Mouse (Mus musculus): ENCODE data around the gene 9830107B12Rik. TPM values are rescaled to one million over a fixed set of nuclear protein-coding genes. Genes with fewer than 3 reads are reported as not detected.
A peak's percentile ranks its signal among the peaks of the same experiment; 100 is the strongest.
"Not testable (repeated sequence)": the region's sequence is repeated elsewhere in the genome, so short reads cannot be mapped to it uniquely, and the experiment has no call there.

The 9830107B12Rik gene
- not detected for total RNA-seq (2018; cell fraction: chromatin; rRNA removed)
- total RNA-seq (2018; cell fraction: cytosol; rRNA removed) = under 1 TPM in 2 of 26 experiments, not detected in 24; 0.05 to 0.06 TPM
- total RNA-seq (2018; cell fraction: nucleus; rRNA removed) = not detected
- polyA plus RNA-seq (2018) = 0.14 TPM in 1 of 3 replicates, not detected in the others

- 62% methylated on average over 3 of the region's 3 CpGs for WGBS (ENCODE audit: missing documents)
- Histone ChIP-seq H3K36me3 (ENCODE audit: inconsistent target) (no peaks in the 10 kb centered on the region), H3K4me3 (ENCODE audit: inconsistent target) (no peak within 1 kb of the TSS), H3K27ac (no peak within 1 kb of the TSS), H3K79me2 (ENCODE audit: inconsistent target) (no peaks in the 10 kb centered on the region)
Measured at GRCm38 (mm10) chr17:48146120-48146519, at the start of gene 9830107B12Rik. 9830107B12Rik (minus strand) TSS chr17:48146268.

- no peaks in the 10 kb centered on the region for H3K79me2 ChIP-seq (ENCODE audit: inconsistent target)
- no peak overlapping the region for H3K27ac ChIP-seq
- WGBS (ENCODE audit: missing documents) = 88% methylated on average over 2 of the region's 2 CpGs
- H3K36me3 ChIP-seq (ENCODE audit: inconsistent target) = no peaks in the 10 kb centered on the region
- H3K4me3 ChIP-seq (ENCODE audit: inconsistent target) = no peak overlapping the region
Measured at GRCm38 (mm10) chr17:48192366-48192765, 46.3 kb upstream of the 9830107B12Rik start.

GRCm38 (mm10) chr17:48185252-48185651, 39.2 kb upstream of the 9830107B12Rik start:
- WGBS (ENCODE audit: missing documents) = 9% methylated on average over 5 of the region's 5 CpGs
- H3K4me3 ChIP-seq (ENCODE audit: inconsistent target) = no peak overlapping the region
- no peaks in the 10 kb centered on the region for H3K36me3 ChIP-seq (ENCODE audit: inconsistent target)
- no peaks in the 10 kb centered on the region for H3K79me2 ChIP-seq (ENCODE audit: inconsistent target)
- no peak overlapping the region for H3K27ac ChIP-seq

DNA sequence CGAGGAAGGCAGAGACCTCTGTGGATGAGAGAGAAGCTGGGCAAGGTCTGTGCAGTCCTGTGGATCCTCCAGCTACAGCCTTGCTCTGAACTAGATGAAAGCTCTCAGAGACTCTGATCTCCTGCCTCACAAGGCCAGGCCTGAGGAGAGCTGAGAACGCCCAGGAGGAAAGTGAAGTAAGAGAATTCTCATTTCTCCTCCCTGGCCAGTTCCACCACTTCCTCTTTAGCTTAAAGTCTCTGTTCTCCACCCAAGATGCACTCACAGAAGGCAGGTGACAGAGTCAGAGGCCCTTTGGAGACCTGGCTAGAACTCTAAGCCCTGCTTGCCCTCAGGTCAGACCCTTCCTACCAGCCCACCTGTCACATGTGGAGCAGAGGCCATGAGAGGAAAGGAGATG, 21.0 kb upstream of the 9830107B12Rik start, which contains the start of gene A530064D06Rik:
A530064D06Rik (minus strand) TSS at position 173 of the 400 bp plus-strand sequence.
- WGBS (ENCODE audit: missing documents) = 20% methylated on average over 1 of the region's 2 CpGs
- peak within 1 kb of the TSS; percentile 61 for H3K27ac ChIP-seq
- H3K36me3 ChIP-seq (ENCODE audit: inconsistent target); H3K79me2 ChIP-seq (ENCODE audit: inconsistent target); H3K4me3 ChIP-seq (ENCODE audit: inconsistent target): not testable (repeated sequence)

DNA sequence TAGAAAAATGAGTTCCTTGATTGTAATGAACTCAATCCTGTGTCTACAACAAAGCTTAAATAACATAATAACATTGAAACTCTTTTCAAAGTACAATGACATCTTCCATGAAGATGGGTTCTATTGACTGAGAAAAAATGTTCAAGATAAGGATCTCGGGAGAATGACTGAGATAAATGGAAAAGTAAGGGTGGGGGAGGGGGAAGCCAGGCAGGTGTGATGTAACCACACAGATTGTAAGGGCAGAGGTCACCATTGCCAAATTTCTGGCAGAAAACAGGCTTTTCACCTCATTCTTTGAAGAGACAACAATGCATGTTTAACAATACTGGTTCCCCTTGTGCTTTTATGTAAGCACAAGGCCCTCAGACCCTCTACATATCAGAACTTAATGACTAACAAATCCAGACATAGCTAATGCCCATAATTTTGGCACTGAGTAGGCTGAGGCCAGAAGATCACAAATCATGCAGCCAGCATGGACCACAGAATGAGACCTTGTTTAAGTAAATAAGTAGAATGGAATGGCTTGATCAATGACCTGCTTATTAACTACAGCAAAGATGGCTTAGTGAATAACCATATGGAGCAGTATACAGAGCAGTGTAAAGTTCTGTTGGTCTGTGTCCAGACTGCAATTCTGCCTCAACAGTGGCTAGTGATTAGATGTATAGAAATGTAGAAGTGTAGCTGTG, 11.5 kb upstream of the 9830107B12Rik start:
- WGBS (ENCODE audit: missing documents) = 78% methylated on average over 1 of the region's 1 CpGs
- no peaks in the 10 kb centered on the region for H3K79me2 ChIP-seq (ENCODE audit: inconsistent target)
- no peaks in the 10 kb centered on the region for H3K36me3 ChIP-seq (ENCODE audit: inconsistent target)
- H3K4me3 ChIP-seq (ENCODE audit: inconsistent target) = no peak overlapping the region
- no peak overlapping the region for H3K27ac ChIP-seq

DNA sequence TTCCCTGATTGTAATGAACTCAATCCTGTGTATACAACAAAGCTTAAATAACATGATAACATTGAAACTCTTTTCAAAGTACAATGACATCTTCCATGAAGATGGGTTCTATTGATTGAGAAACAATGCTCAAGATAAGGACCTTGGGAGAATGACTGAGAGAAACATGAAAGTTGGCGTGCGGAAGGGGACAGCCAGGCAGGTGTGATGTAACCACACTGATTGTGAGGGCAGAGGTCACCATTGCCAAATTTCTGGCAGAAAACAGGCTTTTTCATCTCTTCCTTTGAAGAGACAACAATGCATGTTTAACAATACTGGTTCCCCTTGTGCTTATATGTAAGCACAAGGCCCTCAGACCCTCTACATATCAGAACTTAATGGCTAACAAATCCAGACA, 13.3 kb downstream of the 9830107B12Rik start:
- WGBS (ENCODE audit: missing documents) = 90% methylated on average over 2 of the region's 2 CpGs
- H3K4me3 ChIP-seq (ENCODE audit: inconsistent target) = no peak overlapping the region

GRCm38 (mm10) chr17:48120456-48120855, 25.6 kb downstream of the 9830107B12Rik start:
- no peaks in the 10 kb centered on the region for H3K36me3 ChIP-seq (ENCODE audit: inconsistent target)
- H3K79me2 ChIP-seq (ENCODE audit: inconsistent target) = no peaks in the 10 kb centered on the region
- 96% methylated on average over 20 of the region's 20 CpGs for WGBS (ENCODE audit: missing documents)
- H3K4me3 ChIP-seq (ENCODE audit: inconsistent target) = no peak overlapping the region
- no peak overlapping the region for H3K27ac ChIP-seq

More for the DNA sequence above, 13.3 kb downstream of the 9830107B12Rik start:
- Histone ChIP-seq H3K79me2 (ENCODE audit: inconsistent target) (no peaks in the 10 kb centered on the region), H3K27ac (no peak overlapping the region), H3K36me3 (ENCODE audit: inconsistent target) (no peaks in the 10 kb centered on the region)

GRCm38 (mm10) chr17:48119656-48120055, 26.4 kb downstream of the 9830107B12Rik start:
- Histone ChIP-seq H3K79me2 (ENCODE audit: inconsistent target) (no peaks in the 10 kb centered on the region), H3K4me3 (ENCODE audit: inconsistent target) (no peak overlapping the region), H3K36me3 (ENCODE audit: inconsistent target) (no peaks in the 10 kb centered on the region), H3K27ac (no peak overlapping the region)
- WGBS (ENCODE audit: missing documents) = 25% methylated on average over 3 of the region's 3 CpGs

- 0% methylated on average over 1 of the region's 1 CpGs for WGBS (ENCODE audit: missing documents)
Measured at GRCm38 (mm10) chr17:48118570-48118969, 27.5 kb downstream of the 9830107B12Rik start.

GRCm38 (mm10) chr17:48110547-48111287, 35.4 kb downstream of the 9830107B12Rik start:
- H3K4me3 ChIP-seq (ENCODE audit: inconsistent target) = no peak overlapping the region
- no peak overlapping the region for H3K27ac ChIP-seq
- WGBS (ENCODE audit: missing documents) = 52% methylated on average over 8 of the region's 8 CpGs
- no peaks in the 10 kb centered on the region for H3K79me2 ChIP-seq (ENCODE audit: inconsistent target)
- no peaks in the 10 kb centered on the region for H3K36me3 ChIP-seq (ENCODE audit: inconsistent target)

More at GRCm38 (mm10) chr17:48118570-48118969, 27.5 kb downstream of the 9830107B12Rik start:
- no peaks in the 10 kb centered on the region for H3K79me2 ChIP-seq (ENCODE audit: inconsistent target)
- no peak overlapping the region for H3K4me3 ChIP-seq (ENCODE audit: inconsistent target)
- no peaks in the 10 kb centered on the region for H3K36me3 ChIP-seq (ENCODE audit: inconsistent target)
- H3K27ac ChIP-seq = no peak overlapping the region

- WGBS (ENCODE audit: missing documents) = 97% methylated on average over 3 of the region's 3 CpGs
- Histone ChIP-seq H3K36me3 (ENCODE audit: inconsistent target) (no peaks in the 10 kb centered on the region), H3K27ac (no peak overlapping the region), H3K4me3 (ENCODE audit: inconsistent target) (no peak overlapping the region), H3K79me2 (ENCODE audit: inconsistent target) (no peaks in the 10 kb centered on the region)
Measured at GRCm38 (mm10) chr17:48108520-48108919, 37.5 kb downstream of the 9830107B12Rik start.

DNA sequence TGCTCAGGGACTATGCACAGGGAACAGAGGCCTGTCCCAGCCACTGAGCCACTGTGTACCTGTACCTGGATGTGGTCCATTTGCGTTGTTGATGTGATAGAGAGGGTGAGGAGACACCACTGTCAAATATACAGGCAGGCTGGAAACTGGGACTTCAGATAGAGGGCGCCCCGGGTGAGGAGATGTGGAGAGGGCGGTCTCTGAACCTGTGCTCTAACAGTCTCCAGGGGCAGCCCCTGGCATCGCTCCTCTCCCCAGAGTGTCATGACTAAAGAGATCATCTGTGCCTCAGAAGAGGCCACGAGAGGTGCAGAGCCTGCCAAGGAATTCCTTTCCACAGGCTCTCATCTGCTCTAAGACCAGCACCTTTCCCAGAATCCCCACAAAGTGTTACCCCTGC, 38.2 kb downstream of the 9830107B12Rik start:
- H3K27ac ChIP-seq = no peak overlapping the region
- WGBS (ENCODE audit: missing documents) = 84% methylated on average over 5 of the region's 6 CpGs
- no peaks in the 10 kb centered on the region for H3K36me3 ChIP-seq (ENCODE audit: inconsistent target)
- H3K4me3 ChIP-seq (ENCODE audit: inconsistent target) = no peak overlapping the region
- H3K79me2 ChIP-seq (ENCODE audit: inconsistent target) = no peaks in the 10 kb centered on the region

- 8% methylated on average over 4 of the region's 4 CpGs for WGBS (ENCODE audit: missing documents)
- no peaks in the 10 kb centered on the region for H3K79me2 ChIP-seq (ENCODE audit: inconsistent target)
- H3K36me3 ChIP-seq (ENCODE audit: inconsistent target) = no peaks in the 10 kb centered on the region
- H3K4me3 ChIP-seq (ENCODE audit: inconsistent target) = no peak overlapping the region
- H3K27ac ChIP-seq = no peak overlapping the region
Measured at GRCm38 (mm10) chr17:48107333-48107732, 38.7 kb downstream of the 9830107B12Rik start.

DNA sequence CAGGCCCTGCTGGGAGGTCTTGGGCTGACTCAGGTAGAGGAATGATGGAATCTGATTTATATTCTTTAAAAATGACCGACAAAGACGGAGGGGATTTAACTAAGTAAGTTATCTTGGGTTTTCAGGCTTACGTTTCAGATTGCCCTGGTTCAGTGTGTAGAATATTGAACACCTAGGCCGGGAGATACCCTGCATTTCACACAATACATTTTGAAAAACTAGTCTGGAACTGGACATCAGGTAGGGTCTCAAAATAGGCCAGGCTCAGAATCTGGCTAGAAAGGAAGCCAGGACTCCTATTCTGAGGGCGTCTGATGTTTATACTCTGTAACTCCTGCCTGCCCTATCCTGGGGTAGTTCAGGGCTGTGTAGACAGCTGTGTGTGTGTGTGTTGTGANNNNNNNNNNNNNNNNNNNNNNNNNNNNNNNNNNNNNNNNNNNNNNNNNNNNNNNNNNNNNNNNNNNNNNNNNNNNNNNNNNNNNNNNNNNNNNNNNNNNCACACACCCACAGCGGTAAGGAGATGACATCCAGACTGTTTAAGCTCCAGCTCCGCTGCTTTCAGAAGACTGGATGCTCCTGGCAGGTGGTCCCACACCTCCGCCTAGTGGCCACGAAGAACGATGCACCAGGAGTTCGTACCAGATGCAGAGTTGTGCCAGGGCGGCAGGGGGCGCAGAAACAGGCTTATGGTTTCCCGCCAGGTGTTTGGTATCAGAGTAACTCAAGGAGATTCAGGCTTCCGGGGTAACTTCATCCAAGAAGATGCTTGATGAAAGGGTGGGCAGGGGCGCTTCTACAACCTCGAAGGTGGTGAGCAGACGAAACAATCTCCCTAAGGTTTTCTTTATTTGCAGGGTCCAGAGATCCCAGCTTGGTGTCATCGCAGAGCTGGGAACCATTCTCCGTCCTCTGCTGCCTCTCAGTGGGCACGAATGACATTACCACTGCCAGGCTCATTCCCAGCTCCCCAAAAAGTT, 45.3 kb downstream of the 9830107B12Rik start:
- no peak overlapping the region for H3K4me3 ChIP-seq (ENCODE audit: inconsistent target)
- H3K36me3 ChIP-seq (ENCODE audit: inconsistent target) = no peaks in the 10 kb centered on the region
- H3K79me2 ChIP-seq (ENCODE audit: inconsistent target) = no peaks in the 10 kb centered on the region
- H3K27ac ChIP-seq = no peak overlapping the region
- 14% methylated on average over 20 of the region's 21 CpGs for WGBS (ENCODE audit: missing documents)

Data from macrophage (primary cell).